Mouse (Mus musculus): ENCODE results near the gene Hnf1a.

Hnf1a gene

DNA sequence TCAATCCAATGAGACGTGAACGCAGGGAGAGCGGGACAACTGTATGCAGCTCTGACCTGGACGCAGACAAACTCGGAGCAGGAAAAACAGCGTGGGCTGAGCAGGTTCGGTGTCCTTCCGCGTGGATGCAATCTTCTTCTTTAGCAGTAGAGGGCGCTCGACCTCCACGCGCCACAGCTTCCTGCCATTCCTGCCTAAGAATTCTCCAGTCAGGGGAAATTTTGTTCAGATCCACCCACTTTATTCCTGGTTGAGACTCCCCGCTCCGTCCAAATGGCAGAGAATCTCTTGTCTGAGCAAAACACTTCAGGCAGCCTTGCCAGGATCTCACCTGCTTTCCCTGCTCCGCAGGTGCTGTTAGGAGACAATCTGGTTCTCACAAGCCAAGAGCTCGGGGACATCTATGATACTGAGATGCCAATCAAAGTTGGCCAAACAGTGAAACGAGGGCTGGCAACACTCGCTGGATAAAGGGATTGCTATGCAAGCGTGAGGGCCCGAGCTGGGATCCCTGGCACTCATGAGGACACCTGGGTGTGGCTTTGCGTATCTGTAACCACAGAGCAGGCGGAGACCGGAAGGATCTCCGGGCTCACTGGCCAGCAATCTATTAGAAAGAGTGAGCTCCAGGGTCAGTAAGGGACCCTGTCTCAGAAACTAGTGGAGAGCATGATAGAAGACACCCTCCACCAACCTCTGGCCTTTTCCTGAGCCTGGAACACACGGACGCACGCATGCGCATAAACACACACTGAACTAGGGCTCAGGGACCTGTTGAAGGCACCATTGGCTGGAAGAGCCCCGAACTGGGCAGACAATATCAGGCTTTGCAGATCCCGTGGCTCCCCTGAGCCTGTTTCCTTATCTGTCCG, 8.6 kb upstream of the Hnf1a start:
- peak; percentile 80 to 87 for DNase-seq (ENCODE audit: low spot score in 2 of 2)

DNA sequence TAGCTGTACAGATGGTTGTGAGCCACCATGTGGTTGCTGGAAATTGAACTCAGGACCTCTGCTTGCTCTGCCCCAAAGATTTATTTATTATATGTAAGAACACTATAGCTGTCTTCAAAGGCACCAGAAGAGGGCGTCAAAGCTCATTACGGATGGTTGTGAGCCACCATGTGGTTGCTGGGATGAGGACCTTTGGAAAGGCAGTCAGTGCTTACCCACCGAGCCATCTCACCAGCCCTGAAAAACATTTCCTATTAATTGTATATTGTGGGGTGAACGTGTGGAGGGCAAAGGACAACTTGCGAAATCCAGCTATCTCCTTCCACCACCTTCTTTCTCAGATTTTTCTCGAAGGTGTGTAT, 8.0 kb upstream of the Hnf1a start:
- peak in 1 of 2 experiments; percentile 12 for DNase-seq (ENCODE audit: low spot score in 2 of 2)

DNA sequence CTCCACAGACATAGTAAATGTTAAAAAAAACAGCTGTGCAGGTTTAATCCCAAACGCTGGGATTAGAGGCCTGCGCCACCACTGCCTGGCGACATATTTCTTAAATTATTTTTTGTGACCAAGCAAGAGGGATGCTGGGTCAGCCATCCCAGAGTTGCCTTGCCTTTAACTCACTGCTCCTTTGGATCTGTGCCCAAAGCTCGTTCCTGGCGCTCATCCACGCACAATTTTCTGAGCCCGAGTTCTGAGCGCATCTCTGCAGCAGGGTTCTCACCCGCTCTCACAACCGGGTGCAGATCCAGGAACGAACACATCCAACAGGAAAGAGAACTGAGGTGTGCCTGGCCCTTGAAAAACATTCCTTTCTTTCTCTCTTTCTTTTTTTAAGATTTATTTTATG, 7.6 kb upstream of the Hnf1a start:
- DNase-seq (ENCODE audit: low spot score in 2 of 2) = no peak

DNA sequence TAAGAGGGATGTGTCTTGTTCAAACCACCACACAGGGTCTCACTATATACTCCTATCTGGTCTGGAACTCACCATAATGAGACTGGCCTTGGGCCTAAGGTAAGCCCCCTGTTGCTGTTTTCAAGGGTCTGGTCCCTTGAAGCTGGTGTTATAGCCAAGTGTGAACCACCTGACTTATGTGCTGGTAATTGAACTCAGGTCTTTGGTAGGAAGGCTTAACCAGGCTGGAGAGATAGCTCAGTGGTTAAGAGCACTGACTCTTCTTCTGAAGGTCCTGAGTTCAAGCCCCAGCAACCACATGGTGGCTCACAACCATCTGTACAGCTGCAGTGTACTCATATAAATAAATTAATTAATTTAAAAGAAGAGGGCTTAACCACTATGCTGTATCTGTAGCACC, 6.0 kb upstream of the Hnf1a start:
- no peak for DNase-seq (ENCODE audit: low spot score in 2 of 2)

DNA sequence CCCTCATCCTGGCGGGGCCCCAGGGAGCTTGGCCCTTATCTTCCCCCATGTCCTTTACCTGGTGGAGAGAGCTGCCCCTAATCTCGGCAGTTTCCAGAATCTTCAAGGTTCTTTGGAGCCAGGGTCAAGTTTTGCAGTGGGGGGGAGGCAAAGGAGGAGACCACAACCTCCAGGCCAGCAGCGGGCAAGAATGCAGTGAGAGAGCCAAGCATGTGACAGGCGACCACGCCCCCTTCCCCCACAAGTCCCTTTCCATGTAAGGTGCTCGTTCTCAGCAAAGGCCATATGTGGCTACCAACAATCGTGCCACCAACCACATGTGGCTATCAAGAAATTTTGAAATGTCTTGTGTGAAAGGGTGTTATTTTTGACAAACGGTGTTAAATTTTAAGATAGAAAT, 2.2 kb upstream of the Hnf1a start:
- no peak for DNase-seq (ENCODE audit: low spot score in 2 of 2)

DNA sequence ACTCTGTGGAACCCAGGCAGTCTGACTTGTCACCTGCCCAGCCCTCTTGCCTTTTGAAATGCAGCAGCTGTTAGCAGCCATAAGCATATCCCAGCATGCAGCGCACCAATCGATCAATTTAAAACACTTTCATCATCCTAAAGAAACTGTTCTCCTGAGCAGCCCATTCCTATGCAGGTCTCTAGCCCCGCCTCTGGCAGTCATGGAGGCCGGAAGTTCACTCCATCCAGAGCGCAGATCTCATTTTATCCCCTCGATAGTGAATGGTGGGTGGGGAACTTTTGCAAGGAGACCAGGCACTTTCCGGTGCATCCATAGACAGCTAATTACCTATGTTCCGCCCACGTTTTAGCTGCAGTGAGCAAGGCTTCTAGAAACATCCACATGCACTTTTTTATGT, 1.3 kb upstream of the Hnf1a start:
- DNase-seq (ENCODE audit: low spot score in 2 of 2) = no peak

DNA sequence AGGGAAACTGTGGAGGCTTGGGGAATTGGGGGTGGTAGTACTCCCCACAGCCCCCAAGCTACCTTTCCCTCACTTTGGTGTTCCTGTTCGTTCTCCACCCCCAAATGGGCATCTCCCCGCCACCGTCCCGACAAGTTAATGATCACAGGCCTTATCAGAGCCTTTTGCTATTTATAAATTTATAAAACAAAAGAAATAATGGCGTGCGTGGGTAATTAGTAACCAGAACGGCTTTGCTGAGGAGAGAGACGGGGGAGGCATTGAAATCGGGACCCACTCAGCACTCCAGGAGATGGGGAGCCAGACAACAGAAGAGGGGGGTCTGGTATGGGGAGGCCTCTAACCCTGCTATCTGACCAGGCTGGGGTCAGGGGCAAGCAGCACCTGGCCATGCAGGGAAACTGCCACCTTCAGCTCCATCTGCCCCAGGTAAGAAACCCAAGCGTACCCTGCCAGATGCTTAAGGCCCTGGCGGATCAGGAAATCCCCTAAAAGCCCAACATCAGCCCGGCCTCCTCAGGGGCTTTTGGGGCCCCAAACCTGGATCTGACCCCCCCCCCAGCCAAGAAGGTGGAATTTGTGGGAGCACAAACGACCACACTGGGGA, 1.2 kb downstream of the Hnf1a start:
- DNase-seq (ENCODE audit: low spot score in 2 of 2) = no peak

DNA sequence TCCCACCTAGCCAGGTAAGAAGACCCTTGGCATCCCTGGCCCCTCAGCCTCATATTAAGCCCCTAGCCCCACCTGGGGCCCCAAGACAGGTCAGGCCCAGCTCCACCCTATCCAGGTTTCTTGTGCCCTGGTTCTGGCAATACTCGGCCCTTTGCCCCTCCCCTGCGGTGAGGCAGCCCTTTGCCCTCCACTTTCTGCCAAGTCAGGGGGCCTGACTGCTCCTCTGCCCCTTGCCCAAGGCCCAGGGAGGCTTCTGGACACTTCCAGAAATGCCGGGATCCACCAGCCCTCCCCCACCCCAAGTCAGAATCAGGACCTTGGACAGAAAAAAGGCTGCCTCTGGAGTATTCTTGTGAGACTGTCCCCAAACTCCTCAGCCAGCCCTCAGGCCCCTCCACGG, 1.8 kb downstream of the Hnf1a start:
- DNase-seq (ENCODE audit: low spot score in 2 of 2) = no peak

DNA sequence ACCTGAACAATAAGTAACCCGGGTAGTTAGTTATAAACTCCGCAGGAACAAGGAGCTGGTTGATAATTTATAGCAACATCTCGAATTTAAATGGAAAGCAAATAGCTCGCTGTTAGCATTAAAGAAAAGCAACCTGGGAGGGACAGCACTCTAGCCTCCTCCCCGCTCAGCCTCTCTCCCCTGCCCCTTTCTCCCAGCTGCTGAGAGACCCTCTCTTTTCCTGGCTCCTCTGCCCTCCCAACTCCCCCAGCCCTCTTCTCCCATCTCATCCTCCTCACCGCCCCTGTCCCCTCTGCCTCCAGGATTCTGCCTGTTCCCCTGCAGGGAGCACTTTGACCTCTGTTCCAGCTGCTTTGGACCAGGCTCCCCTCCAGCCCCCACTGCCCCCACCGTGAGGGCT, 2.2 kb downstream of the Hnf1a start:
- no peak for DNase-seq (ENCODE audit: low spot score in 2 of 2)

DNA sequence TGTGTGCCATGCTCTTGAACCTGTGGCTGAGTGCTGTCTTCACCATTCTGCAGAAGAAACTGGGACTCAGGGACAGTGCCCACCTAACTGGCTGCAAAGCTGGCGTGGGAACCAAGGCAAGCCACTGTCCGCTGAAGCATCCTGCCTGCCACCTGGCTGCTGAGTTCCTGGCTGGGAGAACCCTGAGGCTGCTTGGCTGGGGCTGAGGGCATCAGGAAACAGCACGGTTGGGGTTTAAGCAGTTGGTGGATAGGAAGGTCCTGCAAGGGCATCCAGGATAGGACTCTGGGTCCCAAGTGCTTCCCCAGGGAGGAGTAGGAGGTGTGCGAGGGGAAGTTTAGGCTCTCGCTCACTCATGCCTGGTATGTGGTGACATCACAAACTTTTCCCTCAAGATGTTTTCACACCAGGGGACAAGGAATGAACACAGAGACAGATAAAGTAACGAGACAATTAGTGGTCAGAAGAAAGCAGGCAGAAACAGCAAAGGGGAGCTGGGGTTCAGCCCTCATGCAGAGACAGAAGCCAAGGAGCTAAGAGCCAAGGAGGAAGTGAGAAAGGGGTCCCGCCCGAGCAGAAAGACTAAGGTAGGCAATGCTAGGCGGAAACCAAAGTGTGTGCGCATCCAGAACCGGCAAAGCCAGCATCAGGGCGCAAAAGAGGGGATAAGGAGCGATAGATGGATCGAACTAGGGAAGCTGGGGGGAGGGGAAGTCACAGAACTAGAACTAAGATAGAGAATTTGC, 3.2 kb downstream of the Hnf1a start:
- no peak for DNase-seq (ENCODE audit: low spot score in 2 of 2)

DNA sequence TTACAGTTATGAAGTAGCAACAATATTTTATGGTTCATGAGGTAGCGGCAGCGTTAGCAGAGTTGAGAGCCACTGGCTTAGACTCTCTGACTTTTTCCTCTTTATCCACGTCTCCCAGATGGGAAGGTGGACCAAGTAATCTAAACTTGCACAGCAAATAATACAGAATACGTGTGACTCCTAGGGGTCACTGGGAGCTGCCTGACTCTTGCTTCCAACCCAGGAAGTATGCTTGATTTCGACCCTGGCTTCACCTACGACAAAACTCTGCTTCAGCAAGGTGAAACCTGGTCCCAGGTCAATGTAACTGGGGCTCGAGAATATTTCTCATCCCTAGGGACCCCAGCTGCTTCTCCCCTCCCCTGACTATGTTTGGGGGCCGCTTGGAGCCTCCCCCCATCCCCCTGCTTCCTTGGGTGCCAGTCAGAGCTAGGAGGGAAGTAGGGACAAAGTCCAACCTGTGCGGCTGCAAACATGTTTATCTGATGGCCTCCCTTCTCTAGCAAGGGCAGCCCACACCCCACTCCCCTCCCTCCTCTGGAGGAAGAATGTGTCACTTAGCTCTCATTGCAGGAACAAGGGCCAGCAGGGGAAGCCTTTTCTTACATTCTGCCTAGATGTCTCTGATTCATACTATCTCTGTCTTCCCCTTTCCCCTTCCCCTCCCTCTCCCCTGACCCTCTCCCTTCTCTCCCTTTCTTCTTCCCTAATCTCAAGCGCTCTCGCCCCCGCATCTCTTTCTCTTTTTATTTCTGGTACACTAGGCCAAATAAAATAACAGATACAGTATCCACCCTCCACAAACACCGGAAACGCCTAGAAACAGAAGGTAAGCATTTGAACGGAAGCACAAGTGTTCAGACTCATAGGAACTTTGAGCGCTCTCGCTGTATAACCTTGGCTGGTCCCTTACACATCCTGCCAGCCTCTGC, 5.7 kb downstream of the Hnf1a start:
- no peak for DNase-seq (ENCODE audit: low spot score in 2 of 2)

DNA sequence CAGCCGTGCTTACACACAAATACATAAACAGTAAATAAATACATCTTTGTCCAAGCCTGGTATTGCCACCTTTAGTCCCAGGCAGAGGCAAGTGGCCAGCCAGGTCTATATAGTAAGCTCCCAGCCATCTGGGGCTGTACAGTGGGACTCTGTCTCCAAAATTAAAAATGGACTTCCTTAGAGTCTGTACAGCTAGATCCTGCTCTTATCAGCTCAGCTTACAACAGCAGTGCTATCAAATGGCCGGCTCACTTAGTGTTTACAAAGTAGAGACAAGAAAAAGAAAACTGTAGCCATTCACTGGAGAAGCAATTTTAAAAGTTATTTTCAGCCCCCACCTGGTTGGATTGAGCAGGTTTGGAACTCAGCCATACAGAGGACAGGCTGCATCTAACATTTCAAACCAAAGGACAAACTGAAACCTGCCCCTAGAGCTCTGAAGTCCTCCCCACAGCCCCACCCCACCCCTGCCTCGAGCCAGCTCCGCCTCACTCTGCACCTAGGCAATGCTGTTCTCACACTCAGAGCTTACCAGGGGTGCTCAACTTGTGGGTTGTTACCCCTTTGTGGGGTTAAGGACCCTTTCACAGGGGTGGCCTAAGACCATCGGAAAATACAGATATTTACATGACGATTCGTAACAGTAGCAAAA, 6.5 kb downstream of the Hnf1a start:
- DNase-seq (ENCODE audit: low spot score in 2 of 2) = no peak

DNA sequence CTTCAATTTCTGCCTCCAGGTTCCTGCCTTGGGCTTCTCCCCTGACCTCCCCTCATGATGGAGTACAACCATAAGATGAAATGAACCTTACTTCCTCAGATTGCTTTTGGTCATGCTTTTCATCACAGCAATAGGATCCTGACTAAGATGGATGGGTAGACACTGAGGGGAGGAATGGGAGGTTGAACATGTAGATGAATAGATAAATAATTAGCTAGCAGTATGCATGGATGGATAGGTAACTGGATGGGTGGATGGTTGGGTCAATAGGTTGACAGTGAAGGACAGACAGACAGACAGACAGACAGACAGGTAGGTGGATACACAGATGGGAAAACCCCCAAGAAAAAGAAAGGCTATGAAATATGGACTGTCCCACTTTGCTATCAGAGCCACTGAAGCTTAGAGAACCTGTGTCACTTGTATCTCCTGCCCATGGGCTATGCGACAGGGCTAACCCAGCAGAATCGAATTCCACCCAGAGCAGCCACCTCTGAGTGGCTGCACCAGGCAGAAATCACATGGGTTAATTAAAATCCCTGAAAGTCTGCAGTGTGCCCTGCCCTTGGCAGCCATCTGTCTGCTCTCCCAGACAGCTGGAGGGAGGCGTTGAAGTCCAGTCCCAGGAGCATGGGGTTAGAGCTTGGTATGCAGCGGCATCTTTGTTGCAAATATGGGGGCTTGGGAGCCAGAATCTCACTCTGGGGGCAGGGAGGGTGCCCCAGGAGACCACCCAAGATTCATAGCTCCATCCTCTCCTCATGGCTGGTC, 9.1 kb downstream of the Hnf1a start:
- no peak for DNase-seq (ENCODE audit: low spot score in 2 of 2)

DNA sequence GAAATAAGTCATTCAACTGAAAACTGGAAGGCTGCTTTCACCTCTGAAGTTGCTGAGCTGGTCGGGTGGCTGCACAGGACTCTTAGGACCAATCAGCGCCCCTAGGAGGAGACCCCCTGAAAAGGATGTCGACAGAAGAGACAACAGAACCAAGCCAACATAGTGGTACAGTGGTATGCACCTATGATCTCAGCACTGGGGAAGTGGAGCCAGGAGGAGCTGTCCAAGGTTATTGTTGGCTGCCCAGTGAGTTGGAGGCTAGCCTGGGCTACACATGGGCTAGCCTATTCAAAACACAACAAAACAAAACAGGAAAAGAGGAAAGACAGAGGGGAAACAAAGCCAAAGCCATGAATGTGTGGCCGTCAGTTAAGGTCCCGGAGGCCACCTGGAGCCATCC, 12.8 kb downstream of the Hnf1a start:
- DNase-seq (ENCODE audit: low spot score in 2 of 2) = no peak

DNA sequence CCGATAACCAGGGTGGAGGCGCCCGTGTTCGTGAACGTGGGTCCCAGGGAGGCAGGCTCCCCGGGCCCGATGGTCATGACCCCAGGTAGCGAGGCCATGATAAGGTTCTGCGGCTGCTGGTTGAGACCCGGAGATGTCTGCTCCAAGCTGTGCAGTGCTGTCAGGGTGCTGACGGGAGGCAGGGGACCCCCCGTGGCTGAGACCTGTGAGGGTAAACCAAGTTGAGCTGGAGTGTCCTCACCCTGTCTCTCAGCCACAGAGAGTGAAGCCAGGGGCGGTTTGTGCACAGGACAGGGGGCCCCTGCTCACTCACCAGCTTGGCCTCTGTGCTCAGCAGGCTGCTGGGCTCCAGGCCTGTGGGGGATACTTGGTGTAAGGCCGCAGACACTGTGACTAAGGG, 17.6 kb downstream of the Hnf1a start:
- DNase-seq (ENCODE audit: low spot score in 2 of 2) = no peak

DNA sequence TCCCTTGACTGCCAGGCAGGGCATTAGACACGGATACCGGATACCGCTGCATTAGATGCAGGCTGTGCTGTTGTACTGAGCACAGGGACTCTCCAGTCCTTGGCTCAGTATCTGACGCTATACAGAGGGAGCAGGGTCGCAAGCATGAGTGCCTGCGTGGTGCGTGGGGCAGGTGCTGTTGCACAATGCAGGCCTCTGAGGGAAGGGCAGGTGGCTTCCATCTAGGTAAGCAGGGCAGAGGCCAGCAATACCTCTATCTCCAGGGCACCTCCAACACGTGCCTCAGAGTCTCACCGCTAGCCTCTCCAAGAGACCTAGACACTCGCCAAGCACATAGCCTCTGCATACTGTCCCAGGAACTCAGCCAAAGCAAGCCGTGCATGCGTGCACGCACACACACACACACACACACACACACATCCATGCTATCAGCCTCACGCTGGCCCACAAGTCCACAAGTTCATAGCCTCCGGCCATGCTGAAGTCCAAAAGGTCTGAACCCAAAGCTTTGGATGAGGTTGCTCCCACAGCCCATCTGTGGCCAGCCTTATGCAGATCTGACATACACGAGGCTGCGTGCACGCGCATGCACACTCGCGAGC, 19.5 kb downstream of the Hnf1a start:
- no peak for DNase-seq (ENCODE audit: low spot score in 2 of 2)

DNA sequence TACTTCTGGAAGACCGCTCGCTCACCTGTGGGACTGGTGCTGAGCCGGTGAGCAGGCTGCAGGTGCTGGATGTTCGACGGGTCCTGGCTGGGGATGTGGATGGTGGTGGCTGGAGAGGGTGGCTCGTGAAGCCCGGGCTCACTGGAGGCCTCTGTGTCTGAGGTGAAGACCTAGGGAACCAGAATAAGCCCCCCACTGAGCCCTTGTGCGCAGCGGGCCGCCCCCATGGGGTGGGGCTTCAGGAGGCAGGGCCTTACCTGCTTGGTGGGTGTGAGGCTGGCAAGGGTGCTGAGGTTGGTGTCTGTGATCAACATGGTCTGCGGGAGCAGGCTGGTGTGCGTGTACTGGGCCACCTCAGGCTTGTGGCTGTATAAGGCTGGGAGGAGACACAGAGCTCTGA, 20.2 kb downstream of the Hnf1a start:
- no peak for DNase-seq (ENCODE audit: low spot score in 2 of 2)

DNA sequence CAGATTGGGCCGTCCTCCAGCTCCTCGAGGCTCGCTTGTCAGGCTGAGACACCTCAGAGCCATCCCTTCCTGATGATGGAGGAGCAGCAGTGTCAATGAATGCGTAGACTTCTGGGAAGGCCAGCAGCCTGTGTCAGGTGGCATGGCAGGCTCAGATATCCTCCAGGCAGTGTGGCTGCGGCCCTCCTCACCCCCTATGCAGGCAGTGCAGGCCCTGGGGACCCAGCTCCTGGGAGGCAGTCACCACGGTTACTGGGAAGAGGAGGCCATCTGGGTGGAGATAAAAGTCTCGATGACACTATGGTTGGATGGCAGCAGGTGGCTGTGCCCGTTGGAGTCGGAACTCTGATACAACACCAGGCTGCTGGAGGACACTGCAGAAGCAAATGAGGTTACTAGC, 21.1 kb downstream of the Hnf1a start:
- no peak for DNase-seq (ENCODE audit: low spot score in 2 of 2)

DNA sequence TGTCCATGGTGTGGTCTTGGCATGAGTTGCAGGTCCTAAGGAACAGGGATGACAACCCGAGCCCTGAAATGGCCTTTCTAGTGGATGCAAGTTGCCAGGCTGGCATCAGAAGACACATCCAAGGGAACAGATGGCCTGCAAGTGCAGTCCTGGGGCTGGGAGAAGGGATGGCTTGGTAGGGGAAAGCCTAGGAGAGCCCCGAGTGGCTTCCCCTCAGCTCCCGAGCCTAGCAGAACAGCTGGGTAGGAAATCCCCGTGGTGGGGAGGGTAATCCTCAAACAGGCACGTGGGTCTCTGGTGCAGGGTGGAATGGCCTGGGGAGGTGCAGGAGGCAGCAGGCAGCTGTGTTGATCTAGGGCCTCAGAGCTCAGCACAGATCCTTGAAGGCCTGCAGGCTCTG, 21.6 kb downstream of the Hnf1a start:
- no peak for DNase-seq (ENCODE audit: low spot score in 2 of 2)

DNA sequence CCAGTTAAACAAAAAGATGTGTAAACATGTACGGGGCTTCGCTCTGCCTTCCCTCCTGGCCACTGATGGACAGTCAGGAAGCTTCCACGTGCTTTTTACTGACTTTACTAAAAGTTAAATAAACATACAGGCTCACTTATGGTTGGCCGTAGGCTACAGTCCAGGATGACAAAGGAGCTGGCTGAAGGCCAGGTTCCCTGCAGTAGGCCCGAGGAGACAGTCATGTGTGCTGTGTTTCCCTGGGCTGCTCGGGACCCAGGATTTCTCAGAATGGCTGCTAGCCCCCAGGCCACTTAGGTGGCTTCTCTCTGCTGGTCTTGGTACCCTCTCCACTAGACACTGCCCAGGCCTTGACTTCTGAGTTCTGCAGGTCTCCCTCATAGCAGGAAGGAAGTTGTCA, 22.0 kb downstream of the Hnf1a start:
- DNase-seq (ENCODE audit: low spot score in 2 of 2) = peak in 1 of 2 experiments; percentile 21
